Mouse (Mus musculus): ENCODE results near the gene Kcnma1.

Gene Kcnma1

DNA sequence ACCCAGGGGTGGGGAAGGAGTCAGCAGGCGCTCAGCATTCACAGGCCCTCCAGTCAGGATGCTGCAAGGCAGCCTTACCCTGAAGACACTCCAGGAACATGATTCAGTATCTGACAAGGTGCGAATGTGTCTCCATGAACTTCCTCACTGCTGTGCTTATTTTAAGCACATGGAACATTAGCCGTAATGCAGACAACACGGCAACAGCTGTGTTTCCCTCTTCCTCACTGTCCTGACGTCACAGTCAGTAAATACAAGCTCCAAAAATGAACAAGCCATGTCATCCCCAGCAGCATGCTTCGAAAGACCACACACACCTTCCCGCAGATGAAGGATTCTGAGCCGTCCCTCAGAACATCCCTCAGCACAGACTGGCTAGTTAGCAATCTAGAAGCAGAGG is 47.8 kb downstream of the Kcnma1 start:
- peak; percentile 55 to 70 for DNase-seq (ENCODE audit: low spot score in 2 of 2)

DNA sequence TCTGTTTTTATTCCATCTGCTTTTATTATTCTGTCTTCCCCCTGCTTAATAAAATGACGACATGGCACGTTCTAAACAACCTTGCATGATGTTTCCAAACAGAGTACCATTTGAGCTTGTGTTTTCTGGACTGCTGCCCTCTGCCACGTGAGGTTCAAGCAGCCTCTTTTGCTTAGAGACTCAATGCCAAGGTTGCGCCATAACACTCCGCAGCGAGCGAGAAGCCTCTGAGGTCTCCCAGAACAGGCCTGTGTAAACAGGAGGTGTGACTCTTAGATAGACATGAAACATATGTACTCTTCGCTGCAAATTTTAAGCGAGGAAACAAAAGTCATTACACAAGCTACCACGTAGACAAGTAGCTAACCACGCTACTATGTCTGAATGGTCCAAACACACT is 55.2 kb downstream of the Kcnma1 start:
- DNase-seq (ENCODE audit: low spot score in 2 of 2), result no peak

DNA sequence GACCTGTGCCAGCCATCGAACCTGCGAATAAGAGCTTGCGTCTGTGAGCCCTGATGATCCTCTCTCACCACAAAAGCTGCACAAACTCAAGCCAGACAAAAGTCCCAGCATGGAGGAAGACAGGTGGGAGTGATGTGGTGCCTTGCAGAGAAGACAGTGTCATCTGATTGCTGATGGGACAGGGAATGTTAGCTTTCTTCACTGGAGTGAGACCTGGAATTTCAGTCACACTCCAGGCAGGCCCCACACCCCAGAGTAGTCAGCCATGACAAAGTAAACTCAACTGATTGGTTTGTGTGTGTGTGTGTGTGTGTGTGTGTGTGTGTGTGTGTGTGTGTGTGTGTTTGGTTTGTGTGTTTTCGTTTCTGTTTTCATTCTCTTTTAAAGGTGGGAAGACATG is 57.0 kb downstream of the Kcnma1 start:
- no peak for DNase-seq (ENCODE audit: low spot score in 2 of 2)

DNA sequence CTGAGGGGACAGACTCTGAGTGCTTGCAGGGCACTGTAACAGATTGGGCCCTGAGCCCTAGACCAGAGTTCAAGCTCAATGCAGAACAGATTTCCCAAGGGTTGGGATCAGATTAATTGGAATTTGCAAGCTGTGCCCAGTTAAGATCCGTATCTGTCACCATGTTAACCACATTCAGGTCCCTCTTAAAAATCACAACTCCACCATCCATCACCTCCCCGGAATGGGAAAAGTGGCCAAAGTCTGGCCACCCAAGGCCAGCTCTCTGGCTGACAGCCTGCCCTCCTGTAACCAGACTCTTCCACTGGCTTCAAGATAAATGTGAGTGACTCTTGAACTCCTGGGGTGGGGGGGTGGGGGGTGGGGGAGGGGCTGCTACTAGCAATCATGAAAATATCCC is 70.4 kb downstream of the Kcnma1 start:
- DNase-seq (ENCODE audit: low spot score in 2 of 2), result no peak

DNA sequence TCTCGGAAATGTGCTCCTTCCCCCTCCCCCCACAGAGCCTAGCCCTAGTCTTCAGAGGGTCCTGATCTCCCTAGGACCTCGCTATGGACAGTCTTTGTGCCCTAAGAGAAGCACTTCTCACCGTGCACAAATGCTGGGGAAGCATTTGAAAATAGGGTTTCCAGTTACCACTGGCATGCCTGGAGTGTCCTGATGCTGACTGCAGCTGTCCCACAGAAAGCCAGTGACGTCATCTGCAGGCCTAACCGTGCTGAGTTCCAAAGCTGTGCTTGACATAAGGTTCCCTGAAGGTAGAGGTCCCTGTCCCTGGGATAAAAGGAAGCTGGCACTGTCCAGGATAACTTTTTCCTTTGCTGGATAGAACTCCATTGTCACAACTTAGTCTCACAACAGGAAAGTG is 71.1 kb downstream of the Kcnma1 start:
- no peak for DNase-seq (ENCODE audit: low spot score in 2 of 2)

DNA sequence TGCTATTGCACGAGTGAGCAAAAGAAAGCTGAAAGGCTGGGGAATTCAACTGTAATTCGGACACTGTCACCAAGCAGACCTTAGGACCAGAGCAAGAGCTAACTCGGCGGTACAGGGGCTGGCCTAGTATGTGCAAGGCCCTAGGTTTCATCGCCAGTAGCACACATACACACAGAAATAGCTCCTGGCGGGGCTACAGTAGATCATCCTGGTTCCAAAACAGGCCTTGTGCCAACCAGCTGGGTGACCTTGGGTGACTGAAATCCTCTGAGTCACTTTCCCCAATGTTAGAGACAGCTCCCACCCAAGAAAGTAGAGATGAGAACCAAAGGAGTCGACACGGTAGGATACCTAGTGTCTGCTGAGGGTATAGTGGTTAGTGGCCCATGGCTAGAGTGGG is 72.2 kb downstream of the Kcnma1 start:
- DNase-seq (ENCODE audit: low spot score in 2 of 2), result no peak

DNA sequence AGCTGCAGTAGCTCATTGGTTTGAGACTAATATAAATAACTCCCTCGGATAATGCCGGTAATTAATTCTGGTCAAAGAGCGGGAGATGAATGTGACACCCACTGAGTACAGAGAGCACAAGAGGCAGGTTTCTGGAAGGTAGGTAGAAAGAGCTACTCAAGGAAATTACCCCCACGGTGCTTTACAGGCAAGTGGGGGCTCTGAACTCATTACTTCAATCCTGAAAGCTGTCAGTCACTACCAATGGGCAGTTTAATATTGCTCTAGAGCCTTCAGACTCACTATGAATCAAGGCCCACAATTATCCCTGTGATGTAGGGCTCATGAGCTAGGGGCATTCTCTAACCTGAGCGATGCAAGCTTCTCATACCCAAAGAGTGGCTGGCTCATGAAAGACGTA is 79.3 kb downstream of the Kcnma1 start:
- no peak for DNase-seq (ENCODE audit: low spot score in 2 of 2)

DNA sequence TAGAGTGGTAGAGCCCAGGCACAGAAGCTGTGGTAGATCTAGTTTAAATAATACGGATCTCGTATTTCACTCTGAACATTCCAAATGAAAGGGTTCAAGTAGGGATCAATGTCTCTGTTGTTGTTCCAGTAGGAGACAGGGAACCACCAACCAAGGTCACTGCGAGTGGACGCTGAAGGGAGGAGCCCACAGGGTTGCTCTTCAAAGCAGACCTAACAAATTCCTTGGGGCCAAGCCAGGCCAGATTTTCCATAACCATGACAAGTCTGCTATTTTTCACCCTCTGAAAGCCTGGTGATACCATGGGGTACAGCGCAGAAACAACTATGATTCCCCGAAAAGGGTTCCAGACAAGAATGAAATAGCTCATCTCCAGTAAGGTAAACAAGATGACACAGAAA is 82.6 kb downstream of the Kcnma1 start:
- DNase-seq (ENCODE audit: low spot score in 2 of 2), result no peak

DNA sequence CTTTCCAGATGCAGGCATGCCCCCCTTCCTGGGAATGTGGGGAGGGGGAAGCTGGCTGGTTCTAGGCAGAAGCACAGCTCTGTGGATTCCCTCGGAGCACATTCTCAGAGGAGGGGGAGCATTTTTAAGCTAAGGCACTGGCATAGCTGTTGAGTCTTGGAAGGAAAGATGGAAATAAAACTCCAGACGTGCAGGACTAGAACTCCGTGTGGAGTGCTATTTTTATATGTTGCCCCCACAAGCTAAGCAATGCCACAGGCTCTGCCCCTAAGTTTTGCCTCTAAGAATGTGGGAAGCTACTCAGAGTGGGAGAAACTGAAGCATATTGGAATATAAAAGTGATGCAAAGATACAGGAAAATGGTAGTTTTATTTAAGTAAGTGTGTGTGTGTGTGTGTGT is 85.1 kb downstream of the Kcnma1 start:
- DNase-seq (ENCODE audit: low spot score in 2 of 2), result no peak

DNA sequence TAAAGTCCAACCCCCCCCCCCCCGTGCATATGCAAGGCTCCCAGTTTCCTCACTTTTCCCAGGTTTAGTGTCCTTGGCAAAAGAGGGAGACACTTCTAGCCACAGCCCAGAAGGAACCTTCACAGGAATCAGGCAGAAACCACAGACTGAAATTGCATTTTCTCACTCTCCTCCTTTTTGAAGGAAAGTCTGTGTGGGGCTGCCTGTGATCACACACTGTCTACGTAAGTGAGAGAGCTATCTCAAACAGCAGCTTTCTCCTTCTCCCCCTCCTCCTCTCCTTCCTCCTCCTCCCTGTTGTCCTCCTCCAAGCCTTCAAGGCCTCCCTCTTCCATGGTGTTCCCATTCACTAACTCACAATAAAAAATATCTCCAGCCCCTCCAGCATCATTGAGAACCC is 90.9 kb downstream of the Kcnma1 start:
- DNase-seq (ENCODE audit: low spot score in 2 of 2), result peak in 1 of 2 experiments; percentile 35

DNA sequence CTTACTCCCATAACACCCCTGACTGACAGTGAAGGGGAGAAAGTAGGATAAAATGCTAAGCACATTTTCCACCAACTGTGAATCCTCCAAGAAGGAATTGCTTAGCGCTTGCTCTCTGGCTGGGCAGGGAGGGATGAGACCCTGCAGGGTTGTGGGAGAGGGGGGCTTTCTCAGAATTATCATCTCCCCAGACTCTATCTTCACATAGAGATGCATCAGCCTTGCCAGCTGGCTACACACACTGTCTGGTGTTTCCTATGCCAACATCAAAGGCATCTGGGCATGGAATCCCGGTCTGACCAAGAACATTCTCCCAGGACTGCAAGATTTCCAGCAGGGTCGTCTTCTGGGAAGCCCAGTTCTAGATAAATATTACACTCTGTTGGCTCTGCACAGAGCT is 91.5 kb downstream of the Kcnma1 start:
- no peak for DNase-seq (ENCODE audit: low spot score in 2 of 2)

DNA sequence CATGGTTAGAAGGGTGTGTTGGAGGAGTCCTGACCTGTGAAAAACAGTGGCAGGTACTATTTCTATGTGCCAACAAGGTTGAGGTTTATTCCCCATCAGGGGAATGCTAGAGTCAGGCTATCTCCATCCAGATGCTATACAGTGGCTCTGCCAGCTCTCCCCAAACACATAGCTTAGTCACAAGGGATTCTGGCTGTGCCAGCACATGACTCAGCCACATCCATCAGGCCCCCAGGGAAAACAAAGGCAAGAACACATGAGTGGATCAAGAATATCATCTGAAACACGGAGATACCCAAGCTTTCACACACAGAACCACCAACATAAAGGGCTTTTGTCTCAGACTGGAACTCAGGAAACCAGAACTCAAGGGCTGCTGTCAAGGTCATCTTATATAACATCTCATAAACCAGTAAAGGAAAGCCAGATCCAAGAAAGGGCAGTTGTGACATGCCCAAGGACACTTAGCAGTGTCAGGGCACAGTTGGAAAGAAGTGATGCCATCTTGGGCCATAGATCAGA is 103.1 kb downstream of the Kcnma1 start:
- peak in 1 of 2 experiments; percentile 67 for DNase-seq (ENCODE audit: low spot score in 2 of 2)

DNA sequence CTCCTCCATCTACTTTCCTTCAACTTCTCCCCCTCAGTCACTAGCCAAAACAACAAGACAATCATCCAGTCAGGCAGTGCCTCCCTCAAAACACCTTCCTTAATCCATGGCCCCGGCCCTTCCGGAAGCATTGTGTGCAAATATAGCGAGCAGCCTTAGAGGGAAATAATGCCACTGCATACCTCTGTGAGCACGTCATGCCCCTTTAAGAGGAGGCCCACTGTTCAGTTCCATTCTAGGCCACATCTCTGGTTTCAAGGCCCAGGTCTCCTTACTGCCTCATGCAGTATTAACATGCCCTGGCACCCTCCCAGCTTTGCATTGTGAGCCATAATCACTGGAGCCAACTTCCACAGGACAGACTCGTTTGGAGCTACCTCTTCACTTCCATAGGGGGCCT is 105.7 kb downstream of the Kcnma1 start:
- no peak for DNase-seq (ENCODE audit: low spot score in 2 of 2)

DNA sequence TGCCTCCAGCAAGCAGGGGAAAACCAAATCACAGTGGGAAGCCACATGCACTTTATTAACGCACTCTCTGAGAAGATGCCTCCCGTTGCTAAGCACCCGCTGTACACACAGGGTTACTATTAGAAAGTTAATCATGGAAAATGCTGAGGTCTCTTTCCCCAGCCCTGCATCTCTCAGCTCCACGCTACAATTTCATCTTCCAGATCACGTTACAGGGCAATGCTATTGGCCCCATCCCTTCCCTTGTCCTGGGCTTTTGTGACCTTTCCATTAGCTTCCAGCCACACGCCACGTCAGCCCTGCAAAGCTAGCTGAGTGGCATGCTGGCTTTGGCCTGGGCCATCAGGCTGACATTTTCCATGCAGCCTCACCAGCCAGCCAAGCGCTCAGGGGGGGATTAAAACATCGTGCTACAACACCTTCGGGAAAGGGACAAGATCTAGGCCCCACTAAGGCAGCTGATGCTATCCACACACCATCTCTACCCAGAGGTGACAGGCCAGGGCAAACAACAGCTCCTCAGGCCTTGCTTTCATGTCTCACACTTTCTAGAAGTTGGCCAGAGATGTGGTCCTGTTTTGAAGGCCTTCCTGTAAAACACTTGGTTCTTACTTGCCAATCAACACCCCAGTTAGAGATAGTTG is 111.5 kb downstream of the Kcnma1 start:
- no peak for DNase-seq (ENCODE audit: low spot score in 2 of 2)

DNA sequence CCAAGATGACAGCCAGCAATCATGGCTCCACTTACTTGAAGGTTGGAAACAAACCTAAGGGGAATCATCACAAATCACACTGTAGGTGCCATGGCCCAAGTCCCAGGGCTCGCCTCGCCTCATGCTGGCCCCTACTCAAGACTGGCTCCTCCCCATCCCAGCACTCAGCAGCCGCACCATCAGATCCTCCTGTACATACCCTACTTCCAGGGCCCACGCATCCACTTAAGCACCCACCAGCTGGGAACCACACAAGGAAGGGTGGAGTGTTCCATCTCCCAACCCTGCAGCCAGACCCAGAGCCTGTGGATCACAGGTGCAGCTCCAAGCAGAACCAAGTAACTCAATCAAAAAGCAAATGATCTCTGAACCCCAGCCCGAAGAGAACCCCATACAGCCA is 114.8 kb downstream of the Kcnma1 start:
- DNase-seq (ENCODE audit: low spot score in 2 of 2), result no peak

DNA sequence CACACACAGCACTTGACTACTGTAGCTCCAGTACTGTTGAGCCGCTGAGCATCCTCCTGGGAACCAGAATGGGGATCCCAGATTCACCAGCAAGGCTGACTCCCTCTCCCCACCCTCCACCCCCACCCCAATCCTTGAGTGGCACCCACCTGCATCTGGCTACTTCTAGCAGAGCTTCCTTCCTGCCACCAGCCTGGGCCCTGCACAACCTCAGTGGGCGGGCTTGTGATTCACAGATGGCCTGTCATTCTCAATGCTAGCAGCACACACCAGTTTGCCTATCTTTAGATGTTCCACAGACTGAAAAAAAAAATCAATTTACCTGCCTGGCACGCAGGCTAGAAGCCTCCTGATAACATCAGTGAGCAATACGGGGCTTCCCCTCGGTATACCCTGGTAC is 116.5 kb downstream of the Kcnma1 start:
- DNase-seq (ENCODE audit: low spot score in 2 of 2), result peak; percentile 64 to 77

DNA sequence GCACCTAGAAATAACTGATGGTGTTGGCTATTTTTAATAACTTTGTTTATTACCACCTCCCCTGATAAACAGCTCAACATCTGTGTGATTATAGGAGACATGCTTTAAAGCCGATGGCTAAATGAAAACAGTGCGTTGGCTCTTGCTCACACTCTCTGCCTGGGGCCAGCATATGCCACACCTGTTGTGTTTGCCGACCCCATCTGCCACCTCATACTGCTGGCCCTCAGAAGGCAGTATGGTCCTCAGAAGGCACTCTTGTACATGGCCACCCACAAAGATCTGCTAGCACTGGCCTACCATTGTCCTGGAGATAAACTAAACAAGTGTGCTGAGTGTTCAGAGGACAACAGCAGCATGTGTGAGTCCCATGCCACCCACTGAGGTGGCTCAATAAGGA is 118.3 kb downstream of the Kcnma1 start:
- no peak for DNase-seq (ENCODE audit: low spot score in 2 of 2)

DNA sequence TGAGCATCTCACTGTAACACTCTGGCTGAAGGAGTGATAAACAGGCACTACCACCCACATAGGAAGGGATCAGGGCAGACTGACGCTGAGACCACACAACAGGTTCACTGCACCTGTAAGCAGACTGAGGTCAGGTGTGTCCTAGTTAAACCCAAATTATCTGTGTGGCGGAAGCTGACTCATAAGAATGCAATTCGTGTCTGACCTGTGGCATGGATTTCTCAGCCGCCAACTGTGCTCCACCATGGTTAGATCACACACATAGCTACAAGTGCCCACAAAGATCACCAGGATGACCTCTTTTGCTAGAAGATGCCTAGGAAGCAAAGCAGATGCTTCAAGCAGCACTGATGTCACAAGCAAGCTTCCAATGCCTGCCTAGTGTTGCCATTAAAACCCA is 128.2 kb downstream of the Kcnma1 start:
- DNase-seq (ENCODE audit: low spot score in 2 of 2), result no peak

DNA sequence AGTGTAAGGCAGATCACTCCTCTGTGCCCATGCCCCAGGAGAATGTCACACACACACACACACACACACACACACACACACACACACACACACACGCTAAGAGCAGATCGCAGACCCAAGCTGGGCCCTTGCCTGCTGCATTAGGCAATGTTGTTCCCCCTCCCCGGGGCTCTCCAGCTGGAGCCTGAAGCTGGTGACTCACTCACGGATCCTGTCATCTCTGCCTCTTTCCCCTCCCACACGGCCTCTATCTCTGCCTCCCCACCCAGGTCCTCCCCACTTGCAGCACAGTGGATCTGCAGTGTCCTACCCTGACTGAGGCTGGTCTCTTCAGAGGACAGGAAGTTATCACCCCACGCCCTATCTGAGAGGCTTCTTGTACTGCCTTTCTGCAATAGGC is 128.8 kb downstream of the Kcnma1 start:
- DNase-seq (ENCODE audit: low spot score in 2 of 2), result peak; percentile 83 to 84

DNA sequence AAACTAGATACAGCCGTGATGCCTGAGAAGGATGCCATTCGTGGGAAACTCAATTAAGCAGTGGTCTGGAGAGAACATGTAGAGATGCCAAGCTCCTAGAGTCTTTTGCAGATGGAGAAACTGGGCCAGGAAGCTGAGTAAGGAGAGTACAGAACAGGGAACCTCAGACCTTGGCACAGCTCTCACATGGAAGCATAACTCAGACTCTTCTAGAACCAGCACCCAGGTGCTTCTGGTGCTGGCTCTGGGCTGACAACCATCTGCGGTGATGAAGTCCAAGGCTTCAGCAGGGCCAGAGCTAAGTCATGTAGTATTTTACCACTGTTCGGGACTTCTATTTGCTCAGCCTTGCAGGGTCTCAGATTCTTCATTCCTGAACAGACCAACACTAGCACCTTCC is 129.2 kb downstream of the Kcnma1 start:
- DNase-seq (ENCODE audit: low spot score in 2 of 2), result peak in 1 of 2 experiments; percentile 55

DNA sequence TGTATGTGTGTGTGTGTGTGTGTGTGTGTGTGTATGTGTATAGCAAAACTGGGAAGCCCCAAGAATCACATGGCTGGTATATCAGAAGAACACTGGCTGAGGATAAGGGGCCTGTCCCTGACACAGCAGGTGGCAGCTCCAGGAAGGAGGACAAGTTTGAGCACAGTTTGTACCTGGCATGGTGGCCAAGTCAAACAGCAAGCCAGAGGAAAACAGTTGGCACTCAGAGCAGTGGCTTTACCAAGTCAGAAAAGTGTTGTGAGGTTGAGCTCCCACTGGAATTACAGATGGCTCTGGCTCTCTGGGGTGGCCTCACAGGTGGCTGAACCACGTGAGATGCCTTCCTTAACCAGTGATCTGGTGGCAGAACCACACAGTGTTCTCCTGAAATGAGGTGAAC is 132.3 kb downstream of the Kcnma1 start:
- no peak for DNase-seq (ENCODE audit: low spot score in 2 of 2)

DNA sequence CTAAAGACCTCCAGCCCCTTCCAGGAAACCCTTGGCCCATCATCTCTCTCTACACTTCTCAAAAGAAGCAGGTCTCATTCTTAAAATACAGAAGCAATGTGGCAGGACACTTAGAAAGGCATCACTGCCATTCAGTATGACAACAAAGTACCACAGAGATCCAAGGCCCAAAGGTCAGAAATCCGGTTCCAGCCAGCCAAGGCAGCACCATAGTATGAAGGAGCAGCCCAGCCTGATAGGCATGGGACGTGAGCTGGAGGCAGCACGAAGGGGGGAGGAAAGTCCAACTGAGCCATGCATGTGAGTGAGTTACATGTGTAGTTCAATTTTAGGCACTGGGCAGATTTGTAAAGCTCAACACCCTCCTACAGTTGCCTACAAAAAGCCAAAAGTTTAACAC is 135.0 kb downstream of the Kcnma1 start:
- DNase-seq (ENCODE audit: low spot score in 2 of 2), result no peak

DNA sequence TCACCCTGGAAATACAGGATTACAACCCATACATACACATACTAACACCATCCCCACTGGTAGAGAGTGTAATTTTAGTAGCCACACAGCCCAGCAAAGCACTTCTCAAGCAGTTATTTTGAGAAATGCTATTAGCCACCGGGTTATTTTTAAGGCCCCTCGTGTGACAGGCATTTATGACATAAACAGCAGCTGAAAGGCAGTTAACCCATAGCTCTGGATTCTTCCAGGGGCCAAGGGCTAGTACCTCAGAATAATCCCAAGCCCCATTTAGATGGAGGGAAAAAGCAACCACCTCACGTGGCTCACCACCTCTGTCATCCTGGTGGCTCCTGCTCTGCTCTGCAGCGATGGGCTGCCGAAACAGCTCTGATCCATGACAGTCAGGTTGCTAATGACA is 136.7 kb downstream of the Kcnma1 start:
- no peak for DNase-seq (ENCODE audit: low spot score in 2 of 2)

DNA sequence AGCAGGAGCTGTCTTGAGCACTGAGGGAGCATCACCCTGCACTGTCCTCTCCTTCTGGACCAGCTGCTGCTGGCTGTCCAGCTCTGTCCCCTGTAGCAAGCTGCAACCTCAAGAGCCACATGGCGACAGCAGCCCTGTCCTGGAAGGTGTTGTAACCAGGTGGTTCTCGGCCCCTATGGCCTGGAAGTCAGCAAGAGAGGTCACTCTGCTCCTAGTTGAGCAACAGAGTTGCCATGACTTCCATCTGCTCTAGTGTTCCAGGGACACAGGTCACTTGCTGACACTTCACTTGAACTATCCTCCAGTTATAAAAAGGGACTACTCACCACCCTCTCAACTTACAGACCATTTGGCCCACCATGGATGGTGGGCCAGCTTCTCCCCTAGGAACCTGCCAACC is 139.7 kb downstream of the Kcnma1 start:
- no peak for DNase-seq (ENCODE audit: low spot score in 2 of 2)

All from left cerebral cortex, adult 9 months (tissue).